Mouse (Mus musculus) hindbrain, embryonic 12.5 days (tissue): ENCODE data around the gene Zdhhc19. TPM values are rescaled to one million over a fixed set of nuclear protein-coding genes. Genes with fewer than 3 reads are reported as not detected.
"Not testable (repeated sequence)": the region's sequence is repeated elsewhere in the genome, so short reads cannot be mapped to it uniquely, and the experiment has no call there.

Experiments
- ATAC-seq: fragments of 200-750 bp; cut with Nextera tagmentation; 2 replicates; pipeline ENCODE4 v1.8.0; 2017; ENCODE audit warnings: moderate TSS enrichment; ENCODE audit not compliant: low FRiP score
- H3K27ac ChIP-seq: fragments of 300-500 bp; sonication (generic); 2 replicates; pipeline ENCODE4 v1.5.1; 2016; ENCODE audit warnings: mild to moderate bottlenecking
- H3K27me3 ChIP-seq: fragments of 300-500 bp; sonication (generic); 2 replicates; pipeline ENCODE4 v1.6.1; 2016; ENCODE audit warnings: mild to moderate bottlenecking
- H3K36me3 ChIP-seq: fragments of 300-500 bp; sonication (generic); 2 replicates; pipeline ENCODE4 v1.6.1; 2016; ENCODE audit warnings: mild to moderate bottlenecking
- H3K4me1 ChIP-seq: fragments of 300-500 bp; sonication (generic); 2 replicates; pipeline ENCODE4 v1.6.1; 2016
- H3K4me2 ChIP-seq: fragments of 300-500 bp; sonication (generic); replicated peaks from 2 replicates; pipeline ENCODE4 v1.6.1; 2016; ENCODE audit warnings: mild to moderate bottlenecking
- H3K4me3 ChIP-seq: fragments of 300-500 bp; sonication (generic); 2 replicates; pipeline ENCODE4 v1.5.1; 2016; ENCODE audit warnings: mild to moderate bottlenecking
- H3K9ac ChIP-seq: fragments of 300-500 bp; sonication (generic); 2 replicates; pipeline ENCODE4 v1.6.1; 2016; ENCODE audit warnings: mild to moderate bottlenecking, moderate library complexity
- H3K9me3 ChIP-seq: fragments of 300-500 bp; sonication (generic); replicated peaks from 2 replicates; pipeline ENCODE4 v1.6.1; 2016; ENCODE audit warnings: mild to moderate bottlenecking
- WGBS: fragments of 180-500 bp; shearing (Covaris S2); methylation state at CpG from one replicate; pipeline ENCODE4 v1.1.7; 2016; 5-methylcytosine and 5-hydroxymethylcytosine counted together
- polyA plus RNA-seq: library from polyadenylated mRNA; unstranded; fragments of >200 nt; fragmentation: Nextera tagmentation; extraction: Ambion mirVana; gene quantifications from 2 replicates; pipeline ENCODE4 v1.2.1, GENCODE M21; 2016

Gene Zdhhc19
- polyA plus RNA-seq, 1 experiment from 2014 or later, result not detected

DNA sequence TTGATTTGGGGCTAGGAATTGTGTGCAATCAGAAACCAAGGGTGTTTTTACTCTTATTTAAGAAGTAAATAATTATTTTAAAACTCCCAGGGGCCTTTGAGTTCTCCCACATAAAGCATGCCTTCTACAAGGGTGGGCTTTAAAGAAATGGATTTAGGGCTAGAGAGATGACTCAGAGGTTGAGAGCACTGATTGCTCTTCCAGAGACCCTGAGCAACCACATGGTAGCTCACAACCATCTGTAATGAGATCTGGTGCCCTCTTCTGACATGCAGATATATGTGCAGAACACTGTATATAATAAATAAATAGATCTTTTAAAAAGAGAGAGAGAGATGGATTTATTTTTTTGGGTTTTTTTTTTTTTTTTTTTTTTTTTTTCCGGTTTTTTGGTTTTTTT lies 31.2 kb upstream of the Zdhhc19 start:
- Histone ChIP-seq H3K27ac (no peak overlapping the region), H3K4me1 (no peaks in the 10 kb centered on the region), H3K4me2 (no peak overlapping the region), H3K9me3 (no peaks in the 10 kb centered on the region), H3K36me3 (peaks cover 35% of the 10 kb centered on the region), H3K4me3 (no peak overlapping the region), H3K27me3 (no peaks in the 10 kb centered on the region), H3K9ac (no peak overlapping the region)
- ATAC-seq, result no peak
- WGBS, result 17% methylated on average over 1 of the region's 1 CpGs

GRCm38 (mm10) chr16:32468488-32468887 lies 27.6 kb upstream of the Zdhhc19 start:
- WGBS, result 83% methylated on average over 3 of the region's 3 CpGs
- Histone ChIP-seq H3K4me3 (no peak overlapping the region), H3K36me3 (peaks cover 52% of the 10 kb centered on the region)

GRCm38 (mm10) chr16:32469404-32470105 lies 26.5 kb upstream of the Zdhhc19 start:
- WGBS, result 85% methylated on average over 5 of the region's 5 CpGs
- Histone ChIP-seq H3K27ac (no peak overlapping the region), H3K9ac (no peak overlapping the region), H3K4me3 (no peak overlapping the region), H3K36me3 (peaks cover 48% of the 10 kb centered on the region), H3K4me2 (no peak overlapping the region), H3K27me3 (no peaks in the 10 kb centered on the region), H3K4me1 (0 out of 2 replicates have a peak, but pooled peaks cover 3% of the 10 kb centered on the region), H3K9me3 (no peaks in the 10 kb centered on the region)
- no peak for ATAC-seq

More at GRCm38 (mm10) chr16:32468488-32468887, 27.6 kb upstream of the Zdhhc19 start:
- H3K4me1 ChIP-seq, result 0 out of 2 replicates have a peak, but pooled peaks cover 3% of the 10 kb centered on the region
- no peak overlapping the region for H3K9ac ChIP-seq
- no peak overlapping the region for H3K4me2 ChIP-seq
- no peaks in the 10 kb centered on the region for H3K9me3 ChIP-seq
- ATAC-seq, result no peak
- H3K27me3 ChIP-seq, result no peaks in the 10 kb centered on the region
- no peak overlapping the region for H3K27ac ChIP-seq

DNA sequence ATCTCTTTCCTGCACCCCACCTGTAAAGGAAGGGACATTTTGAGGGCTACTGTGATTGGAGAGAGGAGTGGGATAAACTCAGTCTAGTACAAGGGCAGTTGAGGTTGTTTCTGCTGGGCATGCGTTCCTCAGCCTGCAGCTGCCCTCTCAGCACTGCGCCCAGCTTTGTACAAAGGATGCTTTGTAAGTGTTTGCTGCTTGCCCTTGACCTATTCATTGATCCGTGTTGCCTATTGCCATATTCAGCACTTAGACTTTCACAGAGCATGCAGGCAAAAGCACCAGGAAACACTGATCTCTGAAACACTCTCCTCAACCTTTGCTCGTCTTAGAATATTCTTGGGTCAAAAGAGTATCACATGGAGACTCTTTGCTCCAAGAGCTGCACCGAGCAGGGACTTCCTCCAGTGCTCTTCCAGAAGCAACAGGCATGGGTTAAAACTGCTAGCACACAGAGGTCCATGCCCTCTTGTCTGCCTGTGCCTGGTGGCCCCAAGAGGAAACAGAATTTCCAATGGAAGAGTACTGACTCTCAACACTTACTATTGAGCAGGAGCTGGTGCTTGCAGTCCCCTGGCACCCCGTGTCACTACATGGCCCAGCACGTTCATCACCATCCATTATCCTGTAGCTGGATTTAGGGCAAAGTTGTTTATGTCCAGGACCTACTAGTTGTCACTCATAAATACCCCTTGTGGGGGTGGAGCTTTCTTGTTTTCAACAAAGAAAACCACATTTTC lies 23.6 kb upstream of the Zdhhc19 start:
- Histone ChIP-seq H3K4me2 (no peak overlapping the region), H3K27me3 (no peaks in the 10 kb centered on the region), H3K27ac (no peak overlapping the region), H3K36me3 (peaks cover 37% of the 10 kb centered on the region), H3K9ac (no peak overlapping the region), H3K4me1 (0 out of 2 replicates have a peak, but pooled peaks cover 3% of the 10 kb centered on the region), H3K9me3 (no peaks in the 10 kb centered on the region), H3K4me3 (no peak overlapping the region)
- ATAC-seq, result no peak
- WGBS, result 70% methylated on average over 7 of the region's 7 CpGs

DNA sequence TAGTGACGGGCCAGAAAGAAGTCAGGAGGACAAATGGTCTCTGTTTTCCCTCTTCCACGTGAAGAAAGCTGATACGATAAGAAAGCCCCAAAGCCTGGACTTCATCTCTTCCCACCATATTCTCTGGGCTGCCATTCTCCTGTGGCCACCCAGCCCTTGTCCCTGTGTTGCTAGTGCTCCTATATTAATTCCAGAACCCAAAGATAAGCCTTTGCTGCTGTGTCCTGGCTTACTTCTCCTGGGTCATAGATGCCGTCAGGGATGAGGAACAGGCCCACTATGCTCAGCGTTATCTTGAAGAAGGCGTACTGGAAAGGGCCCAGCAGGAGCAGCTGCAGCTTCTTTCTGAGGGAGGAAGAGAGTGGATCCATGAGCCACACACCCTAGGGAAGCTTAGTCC lies 18.8 kb upstream of the Zdhhc19 start:
- 0 out of 2 replicates have a peak, but pooled peaks cover 4% of the 10 kb centered on the region for H3K36me3 ChIP-seq
- H3K9me3 ChIP-seq, result no peaks in the 10 kb centered on the region
- no peak overlapping the region for H3K9ac ChIP-seq
- H3K27ac ChIP-seq, result no peak overlapping the region
- no peaks in the 10 kb centered on the region for H3K27me3 ChIP-seq
- no peaks in the 10 kb centered on the region for H3K4me1 ChIP-seq
- WGBS, result 92% methylated on average over 6 of the region's 6 CpGs
- H3K4me3 ChIP-seq, result no peak overlapping the region
- H3K4me2 ChIP-seq, result no peak overlapping the region
- ATAC-seq, result no peak

GRCm38 (mm10) chr16:32479415-32479814 lies 16.6 kb upstream of the Zdhhc19 start:
- no peaks in the 10 kb centered on the region; the same call in 1 of the 2 replicates for H3K4me1 ChIP-seq
- no peaks in the 10 kb centered on the region for H3K27me3 ChIP-seq
- no peak for ATAC-seq
- no peak overlapping the region for H3K9ac ChIP-seq
- WGBS, result 70% methylated on average over 2 of the region's 2 CpGs
- H3K4me2 ChIP-seq, result no peak overlapping the region
- no peak overlapping the region for H3K27ac ChIP-seq
- no peaks in the 10 kb centered on the region for H3K36me3 ChIP-seq
- H3K9me3 ChIP-seq, result no peaks in the 10 kb centered on the region
- H3K4me3 ChIP-seq, result no peak overlapping the region

DNA sequence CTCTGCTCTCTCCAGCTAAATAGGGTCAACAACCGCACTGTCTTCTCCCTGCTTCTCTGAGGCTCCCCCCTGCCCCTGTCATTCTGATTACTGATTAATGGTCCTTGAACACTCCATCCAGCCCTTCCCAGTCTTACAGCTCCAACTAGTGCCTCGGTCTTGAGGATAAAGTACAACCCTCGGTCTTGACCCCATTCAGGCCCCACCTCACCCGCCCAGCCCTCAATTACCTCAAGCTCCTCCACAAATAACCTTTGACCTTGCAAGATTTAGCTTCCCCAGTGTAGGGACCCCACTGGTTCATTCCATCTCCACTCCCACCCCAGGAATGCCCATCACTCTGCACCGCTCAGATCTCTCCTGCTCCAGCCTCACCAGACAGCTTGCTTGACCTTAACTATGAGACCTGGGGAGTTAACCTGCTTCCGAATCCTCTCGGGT lies 11.6 kb upstream of the Zdhhc19 start:
- Histone ChIP-seq H3K27ac (no peak overlapping the region), H3K9ac (no peak overlapping the region), H3K4me2 (no peak overlapping the region), H3K27me3 (no peaks in the 10 kb centered on the region), H3K9me3 (no peaks in the 10 kb centered on the region), H3K4me1 (no peaks in the 10 kb centered on the region; the same call in 1 of the 2 replicates), H3K4me3 (no peak overlapping the region), H3K36me3 (no peaks in the 10 kb centered on the region)
- WGBS, result 45% methylated on average over 7 of the region's 7 CpGs
- ATAC-seq, result no peak

- 76% methylated on average over 2 of the region's 2 CpGs for WGBS
- no peak for ATAC-seq
- no peaks in the 10 kb centered on the region for H3K9me3 ChIP-seq
These were observed 10.9 kb upstream of the Zdhhc19 start for GRCm38 (mm10) chr16:32485209-32485608.

DNA sequence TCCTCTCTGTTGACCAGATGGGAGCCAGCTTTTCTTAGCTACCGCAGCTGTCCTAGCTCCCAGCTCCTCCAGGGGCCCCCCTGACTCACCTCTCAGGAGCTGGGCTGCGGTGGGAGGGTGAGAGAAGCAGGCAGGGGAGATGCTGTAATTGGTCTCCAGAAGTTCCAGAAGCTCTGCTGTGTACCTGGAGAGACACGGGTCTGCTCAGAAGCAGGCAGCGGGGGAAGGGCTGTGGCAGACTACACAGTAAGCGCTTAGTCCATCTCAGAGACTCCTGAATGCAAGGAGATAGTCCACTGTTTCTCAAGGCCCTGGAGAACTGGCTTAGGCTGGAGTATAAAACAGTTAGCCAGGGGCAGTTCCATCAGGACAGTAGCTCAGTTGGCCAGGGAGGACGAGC lies 10.0 kb upstream of the Zdhhc19 start:
- Histone ChIP-seq H3K9ac (no peak overlapping the region), H3K4me2 (no peak overlapping the region), H3K4me3 (no peak overlapping the region), H3K36me3 (no peaks in the 10 kb centered on the region), H3K27me3 (no peaks in the 10 kb centered on the region), H3K9me3 (no peaks in the 10 kb centered on the region), H3K4me1 (no peaks in the 10 kb centered on the region; the same call in 1 of the 2 replicates), H3K27ac (no peak overlapping the region)
- ATAC-seq, result no peak
- WGBS, result 77% methylated on average over 6 of the region's 6 CpGs

More at GRCm38 (mm10) chr16:32485209-32485608, 10.9 kb upstream of the Zdhhc19 start:
- H3K27me3 ChIP-seq, result no peaks in the 10 kb centered on the region
- H3K4me3 ChIP-seq, result no peak overlapping the region
- no peak overlapping the region for H3K27ac ChIP-seq
- no peak overlapping the region for H3K4me2 ChIP-seq
- no peaks in the 10 kb centered on the region; the same call in 1 of the 2 replicates for H3K4me1 ChIP-seq
- no peaks in the 10 kb centered on the region for H3K36me3 ChIP-seq
- no peak overlapping the region for H3K9ac ChIP-seq

- Histone ChIP-seq H3K9me3 (no peaks in the 10 kb centered on the region), H3K4me3 (no peak within 1 kb of the TSS), H3K27ac (no peak within 1 kb of the TSS), H3K36me3 (no peaks in the 10 kb centered on the region), H3K9ac (no peak within 1 kb of the TSS), H3K4me1 (no peaks in the 10 kb centered on the region; the same call in 1 of the 2 replicates), H3K4me2 (no peak within 1 kb of the TSS), H3K27me3 (no peaks in the 10 kb centered on the region)
- 64% methylated on average over 15 of the region's 15 CpGs for WGBS
- ATAC-seq, result no peak
These were observed 8.6 kb upstream of the Zdhhc19 start, which contains the start of gene Slc51a for GRCm38 (mm10) chr16:32487234-32488111. Gene Slc51a (minus strand): TSS chr16:32487879.

DNA sequence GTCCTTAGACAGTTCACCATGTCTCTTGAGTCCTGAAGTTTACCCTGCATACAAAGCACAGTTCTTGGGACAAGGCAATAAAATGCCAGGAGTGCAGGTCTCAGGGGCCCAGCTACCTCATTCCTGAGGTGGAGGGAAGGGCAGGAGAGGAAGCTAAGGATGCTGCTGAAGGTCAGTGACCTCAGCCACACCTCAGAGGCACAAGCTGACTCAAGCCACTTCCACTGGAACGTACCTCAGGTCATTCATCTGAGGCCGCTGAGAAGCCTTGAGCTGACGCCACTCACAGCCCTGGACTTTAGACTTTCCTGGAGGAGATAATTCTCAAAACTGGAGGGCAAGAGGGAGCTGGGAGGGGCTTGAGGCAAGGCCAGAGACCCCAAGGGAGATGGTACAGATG lies 7.1 kb upstream of the Zdhhc19 start:
- H3K27me3 ChIP-seq, result no peaks in the 10 kb centered on the region
- no peaks in the 10 kb centered on the region for H3K9me3 ChIP-seq
- H3K4me2 ChIP-seq, result no peak overlapping the region
- no peaks in the 10 kb centered on the region for H3K36me3 ChIP-seq
- no peak overlapping the region for H3K27ac ChIP-seq
- WGBS, result 88% methylated on average over 3 of the region's 3 CpGs
- H3K9ac ChIP-seq, result no peak overlapping the region
- H3K4me3 ChIP-seq, result no peak overlapping the region
- H3K4me1 ChIP-seq, result no peaks in the 10 kb centered on the region; the same call in 1 of the 2 replicates
- no peak for ATAC-seq

GRCm38 (mm10) chr16:32494371-32494770 lies 1.7 kb upstream of the Zdhhc19 start:
- WGBS, result 78% methylated on average over 6 of the region's 6 CpGs
- not testable (repeated sequence) for ATAC-seq

More at GRCm38 (mm10) chr16:32494371-32494770, 1.7 kb upstream of the Zdhhc19 start:
- not testable (repeated sequence) for H3K9me3 ChIP-seq, H3K4me3 ChIP-seq, H3K4me1 ChIP-seq, H3K27me3 ChIP-seq, H3K9ac ChIP-seq, H3K27ac ChIP-seq, H3K36me3 ChIP-seq, H3K4me2 ChIP-seq
